25 mouse cellular contexts compared by ENCODE assay signal in the genomic region with DNA sequence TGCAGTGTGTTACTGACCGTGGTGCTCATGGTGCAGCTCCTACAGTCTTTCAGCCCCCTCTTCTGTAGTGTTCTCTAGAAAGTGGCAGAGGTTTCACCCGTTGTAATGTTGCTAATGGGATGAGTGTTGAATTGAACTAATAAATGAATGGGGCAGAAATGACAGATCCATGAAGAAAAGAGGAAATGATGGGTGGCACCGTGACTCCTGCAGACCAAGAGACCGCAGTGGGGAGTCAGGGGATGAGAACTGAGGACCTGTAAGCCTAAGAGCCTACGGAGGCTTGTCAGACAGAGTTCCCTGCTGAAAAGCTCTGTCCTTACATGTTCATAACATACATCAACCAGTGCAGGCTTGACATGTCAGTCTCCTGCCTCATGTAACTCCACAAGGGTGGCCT.
"Had no signal": no experiment of that assay in that cellular context is flagged by ENCODE, and none has a peak within 500 bp of the region (broad histone marks: within the 10 kb centered on the region; RNA-seq: fewer than 3 reads in every experiment).

No protein-coding gene starts in this region.

- H3K4me3 ChIP-seq: heart, embryonic 13.5 days; heart, embryonic 15.5 days; hindbrain, embryonic 12.5 days; intestine, embryonic 15.5 days; layer of hippocampus, adult 2 months; left cerebral cortex, adult 2 months; limb, embryonic 10.5 days; limb, embryonic 12.5 days; liver, embryonic 13.5 days had no signal

- H3K27me3 ChIP-seq: heart, embryonic 15.5 days had no signal

- H3K9ac ChIP-seq: heart, embryonic 13.5 days; heart, embryonic 15.5 days; hindbrain, embryonic 12.5 days; hindbrain, embryonic 14.5 days; intestine, embryonic 15.5 days; limb, embryonic 12.5 days; liver, embryonic 13.5 days had no signal

- ATAC-seq: hindbrain, embryonic 16.5 days; inflammation-experienced regulatory T-cells, adult 6 months; intestine, embryonic 15.5 days; intestine, postnatal 0 days had no signal

- H3K4me2 ChIP-seq: heart, embryonic 13.5 days; heart, embryonic 15.5 days; hindbrain, embryonic 12.5 days; hindbrain, embryonic 14.5 days; intestine, embryonic 15.5 days; limb, embryonic 12.5 days; liver, embryonic 11.5 days; liver, embryonic 13.5 days had no signal

- H3K36me3 ChIP-seq: heart, embryonic 13.5 days; heart, embryonic 15.5 days; hindbrain, embryonic 12.5 days; intestine, embryonic 15.5 days; limb, embryonic 10.5 days; limb, embryonic 12.5 days; liver, embryonic 13.5 days had no signal

- DNase-seq: gastrocnemius, postnatal 14 days; gastrocnemius, postnatal 36 days; heart, adult 18-20 months; heart, postnatal 14 days; heart, postnatal 36 days; kidney, adult 18-20 months; kidney, adult 8-10 months; kidney, postnatal 10 days; kidney, postnatal 25 days; kidney, postnatal 4 days; liver; liver, embryonic 13.5 days had no signal

- H3K9me3 ChIP-seq: heart, embryonic 13.5 days; heart, embryonic 15.5 days; hindbrain, embryonic 12.5 days; intestine, embryonic 15.5 days; limb, embryonic 10.5 days; limb, embryonic 12.5 days; liver, embryonic 13.5 days had no signal

- H3K27ac ChIP-seq: heart, embryonic 13.5 days; heart, embryonic 15.5 days; hindbrain, embryonic 12.5 days; hindbrain, embryonic 14.5 days; intestine, embryonic 15.5 days; layer of hippocampus, adult 2 months; left cerebral cortex, adult 2 months; limb, embryonic 10.5 days; limb, embryonic 12.5 days; liver, embryonic 13.5 days had no signal
